Mouse (Mus musculus): ENCODE results near the gene Sgca. TPM values are rescaled to one million over a fixed set of nuclear protein-coding genes. Genes with fewer than 3 reads are reported as not detected.

Sgca gene
- polyA plus RNA-seq, 1 experiment from 2014 or later = not detected

- Histone ChIP-seq H3K27me3 (no peaks in the 10 kb centered on the region), H3K4me2 (replicated peaks) (peak within 1 kb of the TSS; percentile 80), H3K4me3 (peak within 1 kb of the TSS; percentile 85), H3K27ac (replicated peaks) (peak within 1 kb of the TSS; percentile 98), H3K9ac (replicated peaks) (peak within 1 kb of the TSS; percentile 99), H3K36me3 (peaks cover 20% of the 10 kb centered on the region), H3K4me1 (peaks cover 61% of the 10 kb centered on the region), H3K9me3 (no peaks in the 10 kb centered on the region)
- peak; percentile 59 for ATAC-seq (ENCODE audit: low FRiP score, low read depth)
- under 1% methylated on average over 31 of the region's 32 CpGs for WGBS
Observed at GRCm38 (mm10) chr11:95009629-95010014, 33.5 kb upstream of the Sgca start, which contains the start of gene Samd14. Samd14 (plus strand) TSS chr11:95009879.

DNA sequence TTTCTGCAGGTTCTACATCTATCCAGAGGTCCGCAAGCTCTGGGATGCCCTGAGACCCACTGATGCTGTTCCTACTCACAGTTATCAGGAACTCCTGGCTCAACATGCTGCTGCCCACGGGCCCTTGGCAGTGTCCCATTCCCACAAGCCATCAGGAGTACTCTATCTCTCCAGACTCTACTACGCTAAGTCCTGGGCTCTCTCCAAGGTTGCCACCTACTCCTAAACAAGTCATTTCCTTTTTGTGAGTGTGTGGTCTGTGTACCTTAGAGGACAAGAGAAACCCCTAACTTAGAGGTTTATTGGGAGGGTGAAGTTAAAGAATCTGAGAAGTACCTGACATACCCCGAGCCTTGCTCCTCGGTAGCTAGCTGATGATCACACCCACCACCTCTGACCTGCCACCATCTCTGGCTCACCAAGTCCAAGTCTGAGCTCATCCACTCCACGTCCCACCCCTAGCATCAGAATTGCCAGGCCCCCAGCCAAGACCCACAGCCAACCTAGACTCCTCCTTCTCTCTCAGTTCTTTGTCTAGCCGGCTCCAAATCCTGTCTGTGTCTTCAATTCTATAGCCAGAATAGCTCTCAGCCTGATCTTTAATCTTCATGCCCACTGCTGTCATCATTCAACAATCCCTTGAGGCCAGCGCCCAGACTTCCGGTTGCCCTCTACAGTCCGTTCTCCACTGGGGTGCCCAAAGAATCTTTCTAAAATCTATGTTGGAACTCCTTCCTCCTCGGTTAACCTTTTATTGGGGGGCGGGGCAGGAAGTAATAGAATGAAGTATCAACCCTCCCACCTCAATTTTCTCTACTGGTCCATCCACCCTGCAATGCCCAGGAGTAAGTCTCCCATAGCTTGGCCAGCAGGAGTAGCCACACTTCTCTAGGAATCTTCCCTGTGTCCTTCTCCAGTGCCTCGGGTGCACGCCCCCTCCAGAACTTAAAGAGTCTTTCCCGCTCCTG is 32.8 kb upstream of the Sgca start:
- no peak for ATAC-seq (ENCODE audit: low FRiP score, low read depth)
- H3K27ac ChIP-seq (replicated peaks) = peak overlapping the region; percentile 98

GRCm38 (mm10) chr11:95007418-95007817 is 31.3 kb upstream of the Sgca start:
- peaks cover 46% of the 10 kb centered on the region for H3K4me1 ChIP-seq
- H3K36me3 ChIP-seq = peaks cover 31% of the 10 kb centered on the region
- 93% methylated on average over 3 of the region's 3 CpGs for WGBS
- H3K9ac ChIP-seq (replicated peaks) = no peak overlapping the region
- H3K27ac ChIP-seq (replicated peaks) = peak overlapping the region; percentile 76
- no peak overlapping the region for H3K4me3 ChIP-seq
- peak overlapping the region; percentile 68; the same call in 1 of the 2 replicates for H3K4me2 ChIP-seq (replicated peaks)
- no peaks in the 10 kb centered on the region for H3K9me3 ChIP-seq
- H3K27me3 ChIP-seq = no peaks in the 10 kb centered on the region
- no peak for ATAC-seq (ENCODE audit: low FRiP score, low read depth)

More for the DNA sequence above, 32.8 kb upstream of the Sgca start:
- H3K4me1 ChIP-seq = peaks cover 57% of the 10 kb centered on the region
- WGBS = 31% methylated on average over 15 of the region's 15 CpGs
- peak overlapping the region; percentile 99 for H3K9ac ChIP-seq (replicated peaks)
- no peaks in the 10 kb centered on the region for H3K27me3 ChIP-seq
- no peaks in the 10 kb centered on the region for H3K9me3 ChIP-seq
- peaks cover 20% of the 10 kb centered on the region for H3K36me3 ChIP-seq
- peak overlapping the region; percentile 80 for H3K4me2 ChIP-seq (replicated peaks)
- H3K4me3 ChIP-seq = peak overlapping the region; percentile 85

DNA sequence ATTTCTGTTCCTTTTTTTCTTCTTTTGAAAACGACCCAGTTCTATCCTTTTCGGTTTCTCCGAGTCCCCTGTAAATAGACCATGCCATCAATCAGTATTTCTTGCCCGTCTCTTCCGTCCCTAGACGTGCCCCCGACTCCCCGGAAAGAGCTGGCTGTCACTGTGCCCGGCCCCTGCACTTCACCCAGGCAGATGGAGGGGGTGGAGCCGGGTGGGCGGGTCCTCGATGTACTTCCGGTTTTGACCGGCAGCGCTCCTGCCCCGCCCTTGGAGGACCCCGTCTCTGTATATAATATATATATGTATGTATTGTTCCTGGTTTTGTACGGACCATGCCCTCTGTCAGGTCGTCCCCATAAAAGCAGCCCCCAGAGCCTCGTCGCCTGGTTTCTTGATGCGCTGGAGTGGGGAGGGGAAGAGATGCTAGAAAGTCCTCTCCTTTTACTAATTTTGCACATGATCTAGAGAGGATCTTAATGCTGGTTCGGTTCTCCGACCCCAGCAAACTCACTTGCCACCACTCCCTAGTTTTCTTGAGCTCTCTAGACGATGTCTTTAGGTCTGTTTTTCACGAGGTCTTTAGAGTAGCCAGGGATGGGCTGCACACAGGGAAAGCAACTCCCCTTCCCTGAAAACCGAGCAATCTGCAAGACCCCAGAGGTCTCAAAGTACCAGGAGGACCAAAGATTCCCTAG is 30.5 kb upstream of the Sgca start:
- WGBS = 2% methylated on average over 27 of the region's 27 CpGs
- peaks cover 39% of the 10 kb centered on the region for H3K36me3 ChIP-seq
- H3K27me3 ChIP-seq = no peaks in the 10 kb centered on the region
- H3K9ac ChIP-seq (replicated peaks) = peak overlapping the region; percentile 60
- peak overlapping the region; percentile 39 for H3K4me3 ChIP-seq
- peak overlapping the region; percentile 76 for H3K27ac ChIP-seq (replicated peaks)
- peak; percentile 63 for ATAC-seq (ENCODE audit: low FRiP score, low read depth)
- H3K4me2 ChIP-seq (replicated peaks) = peak overlapping the region; percentile 68
- H3K4me1 ChIP-seq = peaks cover 39% of the 10 kb centered on the region
- H3K9me3 ChIP-seq = no peaks in the 10 kb centered on the region

- WGBS = 34% methylated on average over 4 of the region's 4 CpGs
- no peaks in the 10 kb centered on the region for H3K27me3 ChIP-seq
- peak overlapping the region; percentile 60; the same call in 1 of the 2 replicates for H3K9ac ChIP-seq (replicated peaks)
- H3K4me2 ChIP-seq (replicated peaks) = peak overlapping the region; percentile 68
- H3K4me1 ChIP-seq = peaks cover 33% of the 10 kb centered on the region
- peaks cover 43% of the 10 kb centered on the region for H3K36me3 ChIP-seq
- peak overlapping the region; percentile 76 for H3K27ac ChIP-seq (replicated peaks)
- ATAC-seq (ENCODE audit: low FRiP score, low read depth) = no peak
- H3K4me3 ChIP-seq = peak overlapping the region; percentile 39
- no peaks in the 10 kb centered on the region for H3K9me3 ChIP-seq
Observed at GRCm38 (mm10) chr11:95006038-95006437, 29.9 kb upstream of the Sgca start.

GRCm38 (mm10) chr11:95004937-95005198 is 28.7 kb upstream of the Sgca start:
- ATAC-seq (ENCODE audit: low FRiP score, low read depth) = no peak
- H3K9ac ChIP-seq (replicated peaks) = no peak overlapping the region
- no peak overlapping the region for H3K4me3 ChIP-seq
- no peak overlapping the region for H3K4me2 ChIP-seq (replicated peaks)
- H3K36me3 ChIP-seq = peaks cover 50% of the 10 kb centered on the region
- WGBS = 70% methylated on average over 6 of the region's 6 CpGs
- no peaks in the 10 kb centered on the region for H3K27me3 ChIP-seq
- H3K4me1 ChIP-seq = peaks cover 42% of the 10 kb centered on the region
- H3K27ac ChIP-seq (replicated peaks) = no peak overlapping the region
- no peaks in the 10 kb centered on the region for H3K9me3 ChIP-seq

DNA sequence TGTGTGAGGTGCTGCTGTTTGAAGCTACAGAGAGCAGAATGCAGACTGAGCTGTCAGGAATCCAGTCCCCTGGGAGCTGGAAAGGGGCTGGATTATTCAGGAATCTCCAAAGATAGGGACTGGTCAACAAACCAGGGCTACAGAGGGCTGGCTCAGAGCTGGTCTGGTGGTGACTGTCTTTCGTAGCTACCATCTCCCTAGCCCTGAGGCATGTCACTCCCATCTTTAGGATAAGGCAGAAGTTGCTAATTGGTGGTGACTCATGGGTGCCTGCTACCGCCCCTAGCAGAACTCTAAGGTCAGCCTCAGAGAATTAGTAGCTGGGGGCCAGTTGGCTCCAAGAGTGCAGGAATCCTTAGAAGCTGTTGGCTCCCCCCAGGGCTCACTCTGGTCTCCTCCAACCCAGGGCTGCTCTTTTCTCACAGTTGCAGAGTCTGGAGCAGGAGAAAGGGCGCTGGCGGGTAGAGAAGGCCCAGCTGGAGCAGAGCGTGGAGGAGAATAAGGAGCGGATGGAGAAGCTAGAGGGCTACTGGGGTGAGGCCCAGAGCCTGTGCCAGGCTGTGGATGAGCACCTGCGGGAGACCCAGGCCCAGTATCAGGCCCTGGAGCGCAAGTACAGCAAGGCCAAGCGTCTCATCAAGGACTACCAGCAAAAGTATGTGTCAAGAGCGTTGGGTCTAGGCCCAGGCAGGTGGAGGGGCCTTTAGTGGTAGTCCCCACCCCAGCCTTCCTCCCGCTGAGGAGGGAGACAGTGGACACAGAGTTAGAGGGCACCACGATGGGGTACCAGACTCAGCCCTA is 28.2 kb upstream of the Sgca start:
- Histone ChIP-seq H3K4me1 (peaks cover 40% of the 10 kb centered on the region), H3K36me3 (peaks cover 56% of the 10 kb centered on the region), H3K27me3 (no peaks in the 10 kb centered on the region), H3K27ac (replicated peaks) (no peak overlapping the region), H3K9ac (replicated peaks) (0 out of 2 replicates have a peak overlapping the region, but pooled peaks have one; percentile 21), H3K9me3 (no peaks in the 10 kb centered on the region), H3K4me2 (replicated peaks) (no peak overlapping the region), H3K4me3 (no peak overlapping the region)
- 89% methylated on average over 12 of the region's 12 CpGs for WGBS
- ATAC-seq (ENCODE audit: low FRiP score, low read depth) = no peak

GRCm38 (mm10) chr11:95002705-95003104 is 26.6 kb upstream of the Sgca start:
- Histone ChIP-seq H3K4me1 (peaks cover 32% of the 10 kb centered on the region), H3K27me3 (no peaks in the 10 kb centered on the region), H3K36me3 (peaks cover 72% of the 10 kb centered on the region), H3K9me3 (no peaks in the 10 kb centered on the region), H3K4me3 (no peak overlapping the region), H3K4me2 (replicated peaks) (no peak overlapping the region), H3K9ac (replicated peaks) (no peak overlapping the region), H3K27ac (replicated peaks) (no peak overlapping the region)
- no peak for ATAC-seq (ENCODE audit: low FRiP score, low read depth)
- 95% methylated on average over 8 of the region's 8 CpGs for WGBS

GRCm38 (mm10) chr11:95001584-95002347 is 25.6 kb upstream of the Sgca start:
- H3K9ac ChIP-seq (replicated peaks) = no peak overlapping the region
- ATAC-seq (ENCODE audit: low FRiP score, low read depth) = no peak
- no peak overlapping the region for H3K4me3 ChIP-seq
- H3K27ac ChIP-seq (replicated peaks) = no peak overlapping the region
- 87% methylated on average over 21 of the region's 21 CpGs for WGBS
- H3K36me3 ChIP-seq = peaks cover 81% of the 10 kb centered on the region
- H3K4me1 ChIP-seq = peaks cover 25% of the 10 kb centered on the region
- H3K27me3 ChIP-seq = no peaks in the 10 kb centered on the region
- H3K9me3 ChIP-seq = no peaks in the 10 kb centered on the region
- H3K4me2 ChIP-seq (replicated peaks) = no peak overlapping the region

DNA sequence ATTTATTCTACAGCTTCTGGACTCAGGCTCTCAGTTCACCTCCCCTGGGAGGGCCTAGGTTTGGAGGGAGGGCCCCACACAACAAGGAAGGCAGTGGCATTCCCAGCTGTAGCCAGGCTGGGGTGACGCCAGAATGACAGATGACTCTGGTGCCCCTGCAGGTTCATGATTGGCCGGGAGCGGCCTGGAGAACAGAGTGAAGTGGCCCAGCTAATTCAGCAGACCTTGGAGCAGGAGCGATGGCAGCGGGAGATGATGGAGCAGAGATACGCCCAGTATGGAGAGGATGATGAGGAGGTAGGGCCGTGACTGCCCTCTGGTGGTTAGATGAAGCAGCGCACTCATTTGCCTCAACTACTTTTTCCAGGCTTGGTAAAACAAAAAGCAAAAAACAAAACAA is 24.9 kb upstream of the Sgca start:
- H3K36me3 ChIP-seq = peaks cover 86% of the 10 kb centered on the region
- H3K27me3 ChIP-seq = no peaks in the 10 kb centered on the region
- H3K27ac ChIP-seq (replicated peaks) = peak overlapping the region; percentile 75
- peak overlapping the region; percentile 18; the same call in 1 of the 2 replicates for H3K4me2 ChIP-seq (replicated peaks)
- 4% methylated on average over 8 of the region's 8 CpGs for WGBS
- ATAC-seq (ENCODE audit: low FRiP score, low read depth) = peak; percentile 73
- no peaks in the 10 kb centered on the region for H3K9me3 ChIP-seq
- no peak overlapping the region for H3K4me3 ChIP-seq
- peak overlapping the region; percentile 8; the same call in 1 of the 2 replicates for H3K9ac ChIP-seq (replicated peaks)
- H3K4me1 ChIP-seq = peaks cover 25% of the 10 kb centered on the region

GRCm38 (mm10) chr11:95000548-95000947 is 24.4 kb upstream of the Sgca start:
- peak overlapping the region; percentile 18; the same call in 1 of the 2 replicates for H3K4me2 ChIP-seq (replicated peaks)
- WGBS = 56% methylated on average over 4 of the region's 4 CpGs
- peaks cover 83% of the 10 kb centered on the region for H3K36me3 ChIP-seq
- ATAC-seq (ENCODE audit: low FRiP score, low read depth) = peak; percentile 11; the same call in 1 of the 2 replicates
- H3K4me3 ChIP-seq = no peak overlapping the region
- H3K4me1 ChIP-seq = peaks cover 25% of the 10 kb centered on the region
- H3K9ac ChIP-seq (replicated peaks) = peak overlapping the region; percentile 8; the same call in 1 of the 2 replicates
- H3K27me3 ChIP-seq = no peaks in the 10 kb centered on the region
- no peaks in the 10 kb centered on the region for H3K9me3 ChIP-seq
- peak overlapping the region; percentile 75 for H3K27ac ChIP-seq (replicated peaks)

Measured in midbrain, embryonic 12.5 days (tissue).